ENCODE assay signal across 8 mouse cellular contexts in the genomic region with DNA sequence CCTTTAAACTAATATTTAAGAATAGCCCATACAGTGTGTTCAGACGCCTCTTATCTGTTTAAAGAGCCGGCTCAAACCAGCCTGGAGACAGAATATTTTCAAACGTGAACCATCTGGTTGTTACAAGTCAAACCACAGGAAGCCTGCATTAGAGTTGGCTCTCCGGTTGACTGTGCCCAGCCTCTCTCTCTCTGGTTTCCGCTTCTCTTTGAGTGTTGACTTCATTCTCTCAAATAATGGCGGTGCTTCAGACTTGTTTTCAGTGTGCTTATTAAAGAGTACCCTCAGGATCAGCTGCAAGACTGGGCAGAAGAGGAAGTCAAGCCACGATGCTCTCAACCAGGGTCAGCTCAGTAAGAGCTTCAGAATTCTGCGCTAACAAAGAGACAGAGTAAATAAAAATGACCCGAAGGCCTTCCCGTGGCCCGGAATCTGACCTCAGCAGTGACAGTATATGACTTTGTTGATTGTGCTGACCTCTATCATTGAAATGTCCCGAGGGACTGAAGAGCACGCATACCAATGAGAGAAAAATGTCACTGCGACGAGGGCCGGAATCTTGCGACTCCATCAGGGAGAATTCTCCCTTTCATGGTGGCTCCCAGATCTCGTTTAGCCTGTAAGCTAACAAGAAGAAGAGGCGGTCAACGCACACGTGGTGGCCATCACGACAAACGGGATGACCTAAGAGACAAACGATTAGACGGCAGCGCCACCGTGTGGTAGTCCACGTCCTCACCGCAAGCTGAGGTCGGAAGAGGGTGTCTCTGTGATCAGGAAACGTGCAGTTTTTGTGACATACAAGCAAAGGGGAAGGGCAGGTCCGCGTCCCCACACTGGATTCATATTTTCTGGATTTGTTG. TPM values are rescaled to one million over a fixed set of nuclear protein-coding genes. Genes with fewer than 3 reads are reported as not detected.
DNase-seq lines count a peak whose midpoint lies in the region; ATAC-seq lines count a peak whose summit lies in the region.

No protein-coding gene starts in this region.

- intact Hi-C loops in gastrocnemius, postnatal 36 days (cut with DNase I) = loop anchor here (5.0 to 10.0 kb wide), 4 partner anchors 43 to 160 kb away; no protein-coding TSS in a partner anchor
- intact Hi-C loops in left cerebral cortex, postnatal 25 days (cut with DNase I) = loop anchor here (1.0 to 10.0 kb wide), 4 partner anchors 58 to 153 kb away; partner anchors contain the start of gene Lyz2

- 11% methylated on average over 33 of the region's 33 CpGs for WGBS in intestine, embryonic 15.5 days

- ATAC-seq in intestine, embryonic 15.5 days = peak; percentile 90

- no peak overlapping the region for H3K9ac ChIP-seq in intestine, embryonic 15.5 days

- DNase-seq in adrenal gland, adult 8-10 months = peak; percentile 72
- DNase-seq in embryo, embryonic 11.5 days (ENCODE audit: low read depth, low spot score) = peak; percentile 82
- peak; percentile 75 to 81 for DNase-seq in gastrocnemius, postnatal 36 days
- DNase-seq in left cerebral cortex, postnatal 25 days (ENCODE audit: low spot score in 2 of 2) = peak; percentile 84 to 88
- DNase-seq in mesoderm, embryonic 11.5 days (ENCODE audit: low read depth, low spot score) = peak; percentile 93
- DNase-seq in right cerebral cortex, postnatal 25 days = peak; percentile 83
- DNase-seq in urinary bladder, postnatal 36 days (ENCODE audit: low spot score in 2 of 2) = peak; percentile 81 to 86

- H3K4me2 ChIP-seq in intestine, embryonic 15.5 days (replicated peaks) = peak overlapping the region; percentile 55

- H3K4me3 ChIP-seq in intestine, embryonic 15.5 days (replicated peaks) = peak overlapping the region; percentile 13; the same call in 1 of the 2 replicates

- H3K9me3 ChIP-seq in intestine, embryonic 15.5 days = no peaks in the 10 kb centered on the region

- H3K27ac ChIP-seq in intestine, embryonic 15.5 days = no peak overlapping the region

- no peaks in the 10 kb centered on the region for H3K36me3 ChIP-seq in intestine, embryonic 15.5 days

- H3K4me1 ChIP-seq in intestine, embryonic 15.5 days (replicated peaks) = peaks cover 5% of the 10 kb centered on the region

- H3K27me3 ChIP-seq in intestine, embryonic 15.5 days (replicated peaks) = no peaks in the 10 kb centered on the region

RNA-seq across cellular contexts. Expression of gene Cpsf6, which starts 55.3 kb away (rescaled TPM):
- total RNA-seq in adrenal gland, adult 8-10 months (2022) = 10 to 100 TPM; 62.6 to 94.5 (median 80.2) TPM
- total RNA-seq in gastrocnemius, postnatal 36 days (2021) = 10 to 100 TPM; 18.9 to 20.3 TPM
- 112 and 129 TPM in 2 replicates for polyA plus RNA-seq in intestine, embryonic 15.5 days (2015; fragmentation: Nextera tagmentation; extraction: Ambion mirVana)
- total RNA-seq in left cerebral cortex, postnatal 25 days (2021) = 100 to 1,000 TPM; 106 to 109 TPM
